Mouse (Mus musculus) liver, postnatal 0 days (tissue): ENCODE results near the gene Fitm1.

Experiments
- CTCF ChIP-seq: sonication (generic); IDR thresholded peaks from 2 replicates; pipeline ENCODE4 v1.5.1; 2016; ENCODE audit warnings: antibody characterized with exemption, low read depth
- EP300 ChIP-seq: IDR thresholded peaks from 2 replicates; pipeline ENCODE4 v1.6.1; 2016; ENCODE audit warnings: antibody characterized with exemption, low read depth, mild to moderate bottlenecking

- TF ChIP-seq CTCF (no peak), EP300 (no peak)
Observed at GRCm38 (mm10) chr14:55555788-55556187, 19.6 kb upstream of the Fitm1 start.
